Mouse (Mus musculus): ENCODE data around the gene Tbc1d22b. TPM values are rescaled to one million over a fixed set of nuclear protein-coding genes. Genes with fewer than 3 reads are reported as not detected.

Gene Tbc1d22b
- total RNA-seq, 4 experiments from 2014 or later: 11.3 to 13.5 (median 11.9) TPM

DNA sequence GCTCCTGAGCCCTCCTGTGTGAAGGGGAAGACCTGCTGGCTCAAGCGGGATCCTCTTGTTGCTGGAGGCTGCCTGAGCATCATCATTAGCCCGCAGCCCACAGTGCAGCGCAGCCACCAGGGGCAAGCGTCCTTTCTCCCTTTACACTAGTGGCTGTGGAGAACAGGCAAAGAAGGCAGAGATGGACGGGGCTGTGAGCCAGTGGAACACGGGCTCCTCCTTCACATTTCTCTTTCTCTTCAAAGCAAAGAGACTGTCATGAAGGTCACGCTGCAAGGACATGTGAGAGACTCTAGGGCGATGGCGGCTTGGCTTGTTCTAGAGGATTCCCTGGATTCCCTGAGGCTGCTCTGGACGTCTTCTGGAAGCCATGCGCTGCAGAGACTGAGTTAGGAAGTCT, 91.4 kb downstream of the Tbc1d22b start:
- no peak for DNase-seq (ENCODE audit: low spot score)

DNA sequence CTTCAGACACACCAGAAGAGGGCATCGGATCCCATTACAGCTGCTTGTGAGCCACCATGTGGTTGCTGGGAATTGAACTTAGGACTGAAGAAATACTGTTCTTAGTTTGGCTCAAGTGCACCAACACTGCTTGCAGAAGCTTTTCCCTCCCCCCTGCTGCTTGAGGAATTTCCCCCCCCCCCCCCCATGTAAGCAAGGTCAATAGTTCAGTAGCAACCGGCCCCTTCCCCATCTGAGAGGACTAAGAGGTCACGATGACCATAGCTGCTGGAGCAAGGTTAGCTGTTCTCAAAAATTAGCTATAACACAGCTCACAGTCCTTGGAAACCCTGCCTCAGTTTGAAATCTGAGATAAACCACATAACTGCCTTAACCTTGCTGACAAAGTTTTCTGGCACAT, 92.6 kb downstream of the Tbc1d22b start:
- no peak for DNase-seq (ENCODE audit: low spot score)

Small RNAs within 50 kb of the gene (microRNA-seq; reads per million reads assigned to microRNA genes)
- 1.1 reads per million for gene Mir7667

Other genes starting within 250 kb of the Tbc1d22b start
- gene Pi16, start 232.1 kb upstream of the Tbc1d22b start, total RNA-seq (2022): 10 to 100 TPM; 17.9 to 22.9 (median 21.4) TPM
- gene Mtch1, start 201.9 kb upstream of the Tbc1d22b start, total RNA-seq (2022): 100 to 1,000 TPM; 196 to 220 (median 210) TPM
- 1 to 10 TPM in 3 of 4 experiments, under 1 TPM in 1; 0.75 to 3.6 (median 1.5) TPM for gene Fgd2, start 188.9 kb upstream of the Tbc1d22b start, total RNA-seq (2022)
- 10 to 100 TPM; 16.0 to 22.3 (median 17.4) TPM for gene Pim1, start 59.0 kb upstream of the Tbc1d22b start, total RNA-seq (2022)
- not detected for gene Gm17657, start 147 bp upstream of the Tbc1d22b start, total RNA-seq (2022)
- gene Tmem217, start 2.6 kb downstream of the Tbc1d22b start, total RNA-seq (2022): not detected
- 10 to 100 TPM; 16.1 to 20.7 (median 18.9) TPM for gene Rnf8, start 65.0 kb downstream of the Tbc1d22b start, total RNA-seq (2022)
- gene Gm28043, start 65.1 kb downstream of the Tbc1d22b start, total RNA-seq (2022): 1 to 10 TPM in 2 of 4 experiments, under 1 TPM in 2; 0.78 to 1.3 (median 0.91) TPM
- gene Cmtr1, start 110.8 kb downstream of the Tbc1d22b start, total RNA-seq (2022): 10 to 100 TPM; 57.5 to 79.0 (median 65.0) TPM
- 10 to 100 TPM; 12.4 to 14.9 (median 14.1) TPM for gene Ccdc167, start 167.3 kb downstream of the Tbc1d22b start, total RNA-seq (2022)